Mouse (Mus musculus): ENCODE data around the gene Zfp169. TPM values are rescaled to one million over a fixed set of nuclear protein-coding genes. Genes with fewer than 3 reads are reported as not detected.
A peak's percentile ranks its signal among the peaks of the same experiment; 100 is the strongest.

Zfp169 gene
- polyA plus RNA-seq, 1 experiment from 2014 or later: 5.3 TPM

DNA sequence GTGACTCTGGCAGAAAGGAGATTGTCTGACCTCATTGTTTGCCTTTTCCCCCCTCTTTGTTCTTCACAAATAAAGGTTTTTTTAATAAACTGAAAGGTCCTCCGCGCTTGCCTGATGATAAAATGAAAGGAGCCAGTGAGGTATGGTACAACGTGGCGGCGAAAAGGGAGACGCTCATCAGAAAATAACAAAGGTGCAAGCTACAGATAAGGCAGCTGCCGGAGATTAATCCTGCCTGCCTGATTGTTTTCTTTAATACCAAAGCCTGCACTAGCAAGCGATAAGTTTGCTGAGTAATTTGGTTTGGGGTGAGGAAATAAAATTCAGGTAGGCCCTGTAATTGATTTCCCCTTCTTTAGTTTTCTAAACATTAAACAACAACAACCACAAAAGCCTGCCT, 69.3 kb downstream of the Zfp169 start:
- ATAC-seq (ENCODE audit: insufficient number of reproducible peaks, insufficient read depth, low FRiP score, low TSS enrichment): no peak

DNA sequence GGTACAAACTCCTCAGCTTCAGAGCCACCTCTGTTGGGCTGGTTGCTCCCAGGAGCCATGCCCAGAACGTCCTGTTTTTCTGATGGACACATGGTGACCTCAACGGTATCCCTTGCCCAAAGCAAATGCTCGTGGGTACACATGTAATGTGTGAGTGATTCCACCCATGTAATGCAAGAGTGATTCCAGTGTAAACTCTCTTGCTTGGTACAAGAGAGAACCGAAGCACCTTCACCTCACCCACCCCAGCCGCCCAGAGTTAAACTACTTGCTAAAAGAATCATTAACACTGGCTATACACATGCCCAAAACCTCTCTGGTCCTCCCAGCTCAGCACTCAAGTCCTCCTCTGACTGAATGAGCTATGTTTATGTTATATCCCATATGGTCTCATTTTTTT, 74.9 kb downstream of the Zfp169 start:
- no peak overlapping the region for H3K27ac ChIP-seq
- WGBS: 84% methylated on average over 5 of the region's 5 CpGs
- H3K9ac ChIP-seq: no peak overlapping the region
- ATAC-seq (ENCODE audit: insufficient number of reproducible peaks, insufficient read depth, low FRiP score, low TSS enrichment): no peak
- H3K27me3 ChIP-seq: no peaks in the 10 kb centered on the region
- no peak overlapping the region for H3K4me3 ChIP-seq
- no peak overlapping the region for H3K4me2 ChIP-seq (replicated peaks)
- no peaks in the 10 kb centered on the region for H3K4me1 ChIP-seq
- no peaks in the 10 kb centered on the region for H3K9me3 ChIP-seq
- H3K36me3 ChIP-seq: no peaks in the 10 kb centered on the region

More for the DNA sequence above, 69.3 kb downstream of the Zfp169 start:
- Histone ChIP-seq H3K9ac (no peak overlapping the region), H3K36me3 (no peaks in the 10 kb centered on the region), H3K9me3 (no peaks in the 10 kb centered on the region), H3K4me2 (replicated peaks) (no peak overlapping the region), H3K27me3 (0 out of 2 replicates have a peak, but pooled peaks cover 3% of the 10 kb centered on the region), H3K4me1 (no peaks in the 10 kb centered on the region), H3K4me3 (no peak overlapping the region), H3K27ac (no peak overlapping the region)
- WGBS: 68% methylated on average over 8 of the region's 8 CpGs

MicroRNAs within 50 kb of the gene (microRNA counts, 519-probe panel; counts per million panel counts)
- microRNA mmu-let-7a: 5,044 counts per million, percentile 86 among the panel's probes with 10 or more counts
- microRNA mmu-let-7d: 6,722 counts per million, percentile 96 among the panel's probes with 10 or more counts
- microRNA mmu-let-7f: 4,366 counts per million, percentile 81 among the panel's probes with 10 or more counts

Small RNAs within 50 kb of the gene (microRNA-seq; reads per million reads assigned to microRNA genes)
- gene Gm24111: not detected
- gene Mirlet7a-1: 105 reads per million, percentile 52 among the genes with 10 or more reads in this experiment
- 4,561 reads per million, percentile 88 among the genes with 10 or more reads in this experiment for gene Mirlet7d
- not detected for gene Mirlet7f-1

Other genes starting within 250 kb of the Zfp169 start
- 3.4 and 3.7 TPM in 2 replicates for gene A830005F24Rik, start 119 bp upstream of the Zfp169 start, polyA plus RNA-seq (2016; fragmentation: Nextera tagmentation; extraction: Ambion mirVana)
- gene Ptpdc1, start 112.2 kb upstream of the Zfp169 start, polyA plus RNA-seq (2016; fragmentation: Nextera tagmentation; extraction: Ambion mirVana): 23.5 and 25.3 TPM in 2 replicates
- gene Barx1, start 149.5 kb upstream of the Zfp169 start, polyA plus RNA-seq (2016; fragmentation: Nextera tagmentation; extraction: Ambion mirVana): 107 and 214 TPM in 2 replicates

All from embryonic facial prominence, embryonic 12.5 days (tissue).